Mouse (Mus musculus) embryonic fibroblast, embryonic 13.5 days (primary cell): ENCODE results near the gene Zfp184. TPM values are rescaled to one million over a fixed set of nuclear protein-coding genes. Genes with fewer than 3 reads are reported as not detected.
A peak's percentile ranks its signal among the peaks of the same experiment; 100 is the strongest.

Source experiments
- H3K27ac ChIP-seq: 2 replicates; pipeline ENCODE4 v1.5.1; 2012; ENCODE audit warnings: low read length, control low read depth, inconsistent platforms; ENCODE audit not compliant: insufficient read depth
- H3K4me1 ChIP-seq: 2 replicates; pipeline ENCODE4 v1.6.1; 2011; ENCODE audit warnings: low read length; ENCODE audit not compliant: control insufficient read depth, insufficient read depth
- H3K4me3 ChIP-seq: 2 replicates; pipeline ENCODE4 v1.5.1; 2011; ENCODE audit warnings: mild to moderate bottlenecking, control low read depth, low read length; ENCODE audit not compliant: insufficient read depth
- CTCF ChIP-seq: IDR thresholded peaks from 2 replicates; pipeline ENCODE4 v1.5.1; 2011; ENCODE audit warnings: mild to moderate bottlenecking, control low read depth, low read length, moderate library complexity, borderline replicate concordance; ENCODE audit not compliant: insufficient read depth
- POLR2A ChIP-seq: IDR thresholded peaks from 2 replicates; pipeline ENCODE4 v1.6.1; 2011; ENCODE audit warnings: low read depth, mild to moderate bottlenecking, control low read depth, low read length, moderate library complexity
- polyA plus RNA-seq: library from polyadenylated mRNA; stranded (reverse); fragments of >200 nt; gene quantifications from 2 replicates; pipeline ENCODE4 v1.2.4, GENCODE M21; 2011; ENCODE audit warnings: low read depth; ENCODE audit not compliant: missing spikeins, insufficient read length

The Zfp184 gene
- polyA plus RNA-seq, 1 experiment, result 5.0 TPM

DNA sequence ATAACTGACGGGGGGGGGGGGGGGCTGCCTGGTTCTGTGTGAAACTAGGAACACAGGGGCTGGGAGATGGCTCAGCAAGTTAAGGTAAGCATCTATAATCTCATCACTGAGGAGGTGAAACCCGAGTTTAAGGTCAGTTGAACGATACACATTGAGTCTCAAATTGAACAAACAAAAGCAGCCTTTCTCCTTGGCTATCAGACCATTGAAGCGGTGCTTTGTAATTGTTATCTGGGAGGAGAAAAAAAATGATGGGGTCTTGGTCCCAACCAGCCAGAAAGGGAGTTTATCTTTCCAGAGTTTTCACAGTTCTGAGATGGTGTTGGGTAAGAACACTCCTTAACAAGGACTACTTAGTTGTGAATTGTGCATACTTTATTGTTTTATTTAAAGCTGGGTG is 52.9 kb downstream of the Zfp184 start:
- no peak for TF ChIP-seq POLR2A
- no peak for TF ChIP-seq CTCF
- Histone ChIP-seq H3K27ac (no peak overlapping the region), H3K4me3 (no peak overlapping the region; the same call in 1 of the 2 replicates), H3K4me1 (no peaks in the 10 kb centered on the region)

DNA sequence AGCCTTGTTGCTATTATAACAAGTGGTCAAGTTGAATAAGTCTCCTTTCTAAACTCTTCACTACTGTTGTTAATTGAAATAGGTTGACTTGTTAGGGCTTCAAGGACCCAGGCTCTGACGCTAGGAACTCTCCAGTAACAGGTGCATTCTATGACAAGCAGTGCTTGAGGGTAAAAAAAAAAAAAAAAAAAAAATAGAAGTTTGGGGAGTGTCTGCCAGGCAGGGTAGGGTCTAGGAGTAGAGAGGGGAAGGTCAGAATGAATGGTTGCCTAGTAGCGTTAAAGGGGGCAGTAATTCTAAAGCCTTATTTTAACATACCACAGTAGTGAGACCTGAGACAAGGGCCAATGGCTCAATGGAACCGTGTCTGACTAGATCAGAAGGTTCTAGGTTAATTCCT is 53.5 kb downstream of the Zfp184 start:
- TF ChIP-seq CTCF (no peak), POLR2A (no peak)
- Histone ChIP-seq H3K4me3 (no peak overlapping the region), H3K4me1 (no peaks in the 10 kb centered on the region), H3K27ac (no peak overlapping the region)

DNA sequence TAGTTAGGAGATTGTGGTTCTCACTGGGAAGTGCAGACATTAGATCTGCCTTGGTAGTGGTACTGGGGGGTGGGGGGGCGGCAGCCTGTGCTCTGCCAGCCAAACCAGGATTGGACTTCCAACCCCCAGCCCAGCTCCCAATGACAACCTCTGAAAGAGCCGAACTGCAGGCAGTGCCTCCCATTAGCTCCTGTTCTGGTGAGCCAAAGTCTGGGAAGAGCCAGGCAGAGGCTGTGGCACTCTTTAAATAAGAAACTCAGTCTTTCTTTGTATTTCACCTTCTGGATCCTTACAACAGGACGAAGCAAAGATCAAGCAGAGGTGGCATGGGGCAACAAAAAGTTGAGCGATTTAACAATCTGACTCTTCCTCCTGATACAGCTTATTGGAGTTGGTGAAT is 54.3 kb downstream of the Zfp184 start:
- H3K27ac ChIP-seq, result no peak overlapping the region
- TF ChIP-seq POLR2A, result no peak
- no peak for TF ChIP-seq CTCF
- no peak overlapping the region for H3K4me3 ChIP-seq
- no peaks in the 10 kb centered on the region for H3K4me1 ChIP-seq

DNA sequence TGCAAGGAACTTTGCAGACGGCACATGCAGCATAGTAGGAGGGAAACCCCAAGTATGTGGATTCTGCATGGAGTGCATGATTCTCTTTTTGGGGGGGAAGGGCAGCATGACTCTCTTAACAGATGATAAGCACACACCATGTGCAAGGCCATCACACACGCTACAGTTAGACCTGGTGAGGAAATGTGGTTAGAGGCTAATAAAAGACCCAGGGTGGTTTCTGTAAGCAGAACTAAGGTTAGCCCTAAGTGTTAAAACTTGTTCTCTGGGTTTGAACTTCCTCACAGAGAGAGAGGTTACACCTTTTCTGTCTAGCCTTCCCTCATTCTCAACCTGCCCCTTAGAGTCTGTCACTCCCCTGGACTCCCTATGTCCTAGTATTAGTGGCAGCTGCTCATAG is 56.5 kb downstream of the Zfp184 start:
- H3K4me3 ChIP-seq, result no peak overlapping the region
- H3K4me1 ChIP-seq, result no peaks in the 10 kb centered on the region
- TF ChIP-seq POLR2A (no peak), CTCF (no peak)

DNA sequence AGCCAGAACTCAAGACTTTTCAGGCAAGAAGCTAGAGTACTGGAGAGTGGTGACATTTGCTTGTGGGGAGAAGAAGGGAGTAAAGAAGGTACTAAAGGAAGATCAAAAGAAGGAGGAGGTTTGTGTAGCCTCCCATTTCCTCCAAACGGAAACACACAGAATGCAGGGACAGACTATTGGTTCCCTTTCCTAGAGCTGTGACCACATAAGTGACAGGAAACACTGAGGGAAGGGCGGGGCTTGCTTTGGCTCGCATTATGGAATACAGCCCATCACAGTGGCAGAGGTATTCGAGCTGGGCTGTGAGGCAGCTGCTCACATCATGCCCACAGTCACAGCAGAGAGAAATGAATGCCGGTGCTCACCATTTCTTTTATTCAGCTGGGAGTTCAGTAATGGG is 56.9 kb downstream of the Zfp184 start:
- no peak for TF ChIP-seq POLR2A
- TF ChIP-seq CTCF, result no peak
- Histone ChIP-seq H3K4me1 (no peaks in the 10 kb centered on the region), H3K4me3 (no peak overlapping the region), H3K27ac (no peak overlapping the region)

More for the DNA sequence above, 56.5 kb downstream of the Zfp184 start:
- no peak overlapping the region for H3K27ac ChIP-seq

DNA sequence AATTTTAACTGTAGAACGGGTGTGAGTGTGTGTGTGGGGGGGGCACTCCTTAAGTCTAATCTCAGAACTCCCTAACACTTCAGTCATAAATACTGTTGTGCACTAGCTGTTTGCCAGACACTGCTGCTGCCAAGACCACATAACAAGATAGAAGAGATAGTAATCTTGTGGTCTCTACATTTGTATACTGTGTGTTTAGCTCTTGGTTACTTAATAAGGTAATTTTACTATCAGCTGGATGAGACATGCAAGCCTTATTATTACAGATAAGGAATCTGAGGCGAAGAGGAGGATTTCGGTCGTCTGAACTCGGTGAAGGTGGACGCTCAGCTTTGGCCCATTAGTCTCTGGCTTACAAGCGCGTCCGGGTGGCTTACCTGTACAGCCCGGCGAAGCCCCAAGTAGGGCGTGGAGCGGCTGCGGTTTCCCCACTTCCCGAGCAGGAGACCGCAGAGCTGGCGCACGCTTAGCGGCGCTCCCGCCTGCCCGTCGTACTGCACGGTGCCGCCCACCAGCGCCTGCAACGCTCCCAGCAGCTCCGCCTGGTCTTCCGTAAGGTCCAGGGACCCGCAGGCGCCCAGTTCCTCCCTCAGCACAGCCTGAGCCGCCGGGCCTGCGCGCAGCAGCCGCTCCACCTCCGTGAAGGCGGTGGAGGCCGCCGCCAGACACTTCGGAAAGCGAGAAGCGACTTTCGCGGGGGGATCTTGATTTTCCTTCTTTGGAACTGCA is 60.9 kb downstream of the Zfp184 start:
- Histone ChIP-seq H3K4me1 (0 out of 2 replicates have a peak, but pooled peaks cover 2% of the 10 kb centered on the region), H3K4me3 (peak overlapping the region; percentile 68), H3K27ac (no peak overlapping the region)
- TF ChIP-seq POLR2A, result no peak
- no peak for TF ChIP-seq CTCF

DNA sequence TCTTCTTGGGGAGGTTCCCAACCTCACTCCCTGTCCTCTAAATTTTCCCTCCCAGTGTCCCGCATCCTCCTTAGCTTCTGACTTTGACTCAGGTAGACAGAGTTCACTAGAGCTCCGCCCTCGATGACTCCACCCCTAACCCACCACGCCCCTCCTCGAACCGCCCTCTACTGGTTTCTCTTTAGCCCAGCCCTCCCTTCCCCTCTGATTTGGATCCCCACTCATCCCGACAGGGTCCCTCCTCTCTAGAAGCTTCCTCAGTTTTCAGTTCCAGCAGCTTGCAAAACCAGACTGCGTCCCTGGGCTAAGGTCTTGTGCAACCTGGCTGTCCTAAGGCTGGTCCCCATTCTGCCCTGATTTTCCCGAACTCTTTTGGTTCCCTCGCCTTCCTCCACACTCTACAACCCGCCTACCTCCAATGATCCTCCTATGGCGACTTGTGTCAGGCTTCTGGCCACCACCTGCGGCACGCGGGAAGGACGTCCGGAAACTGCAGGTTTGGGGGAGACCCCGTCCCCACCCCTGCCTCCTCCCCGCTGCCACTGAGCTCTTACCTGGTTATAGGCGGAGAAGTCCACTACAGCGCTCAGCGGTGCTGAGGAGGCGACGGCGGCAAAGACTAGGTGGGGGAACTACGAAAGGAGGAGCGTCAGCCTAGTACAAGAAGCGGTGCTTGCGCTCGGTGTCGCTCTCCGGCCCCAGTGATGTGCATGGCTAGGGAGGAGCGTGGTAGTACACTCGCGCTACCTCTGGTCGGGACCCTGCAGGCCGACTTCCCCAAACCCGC is 61.6 kb downstream of the Zfp184 start:
- TF ChIP-seq CTCF (no peak), POLR2A (no peak; the same call in 1 of the 2 replicates)
- Histone ChIP-seq H3K4me3 (peak overlapping the region; percentile 68), H3K4me1 (0 out of 2 replicates have a peak, but pooled peaks cover 2% of the 10 kb centered on the region), H3K27ac (no peak overlapping the region)

DNA sequence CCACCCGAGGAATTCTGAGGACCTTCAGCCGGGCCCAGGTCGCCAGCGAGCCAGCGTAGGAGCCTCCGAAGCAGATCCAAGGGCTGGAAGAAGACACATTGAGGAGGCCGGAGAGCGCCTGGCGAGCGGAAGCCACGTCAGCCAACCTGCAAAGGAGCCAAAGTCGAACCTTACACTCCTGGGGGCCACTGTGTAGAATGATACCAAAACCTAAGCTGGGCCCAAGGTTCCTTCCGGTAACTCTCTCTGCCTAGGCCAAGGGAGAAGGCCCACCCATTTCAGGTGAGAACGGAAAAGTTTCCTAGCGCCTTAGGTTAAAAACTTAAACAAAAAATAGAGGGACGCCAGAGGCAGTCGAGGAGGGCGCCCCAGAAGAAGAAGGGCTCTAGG is 62.2 kb downstream of the Zfp184 start:
- Histone ChIP-seq H3K4me1 (0 out of 2 replicates have a peak, but pooled peaks cover 2% of the 10 kb centered on the region), H3K4me3 (peak overlapping the region; percentile 68), H3K27ac (no peak overlapping the region)
- TF ChIP-seq CTCF (no peak), POLR2A (no peak)

DNA sequence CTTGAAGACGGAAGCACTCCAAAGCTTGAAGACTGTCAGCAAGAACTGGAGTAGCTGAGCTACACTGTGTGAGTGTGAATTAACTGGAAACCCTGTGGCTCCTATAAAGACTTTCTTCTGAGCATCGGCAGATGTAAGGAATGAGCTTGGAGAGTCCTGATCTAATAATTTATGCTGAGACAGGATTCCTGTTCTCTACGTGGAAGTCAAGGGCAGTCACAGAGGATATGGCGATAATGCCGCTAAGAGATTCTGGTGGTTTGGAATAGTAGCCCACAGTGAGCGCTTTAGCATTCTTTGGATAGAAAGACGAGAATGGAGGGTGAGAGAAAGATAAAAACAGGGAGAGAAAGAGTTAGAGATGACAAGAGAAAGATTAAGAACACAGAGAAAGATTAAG is 63.0 kb downstream of the Zfp184 start:
- no peak for TF ChIP-seq POLR2A
- TF ChIP-seq CTCF, result no peak
- no peak overlapping the region for H3K4me3 ChIP-seq
- no peak overlapping the region for H3K27ac ChIP-seq

DNA sequence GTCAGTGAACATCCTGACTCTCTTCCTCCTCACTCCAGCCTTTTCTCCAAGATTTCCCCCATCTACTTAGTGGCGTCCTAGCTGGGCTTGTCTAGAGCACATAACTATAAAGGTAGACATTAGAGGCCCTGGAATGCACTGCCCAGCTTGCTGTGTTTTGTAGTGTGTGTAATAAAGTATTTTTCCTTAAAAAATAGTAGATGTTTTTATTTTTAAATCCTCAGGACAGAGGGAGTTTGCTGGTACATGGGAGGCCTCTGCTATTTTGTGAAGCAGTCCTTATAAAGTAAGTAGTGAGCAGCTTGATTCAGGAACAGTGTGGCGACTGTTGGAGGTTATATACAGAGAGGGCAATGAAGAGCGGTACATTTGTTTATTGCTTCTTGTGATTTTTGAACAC is 63.8 kb downstream of the Zfp184 start:
- no peak for TF ChIP-seq POLR2A
- TF ChIP-seq CTCF, result no peak
- no peak overlapping the region for H3K4me3 ChIP-seq
- no peak overlapping the region for H3K27ac ChIP-seq
- H3K4me1 ChIP-seq, result 0 out of 2 replicates have a peak, but pooled peaks cover 2% of the 10 kb centered on the region

More for the DNA sequence above, 63.0 kb downstream of the Zfp184 start:
- 0 out of 2 replicates have a peak, but pooled peaks cover 2% of the 10 kb centered on the region for H3K4me1 ChIP-seq
